Mouse (Mus musculus) cerebellum, adult 18-20 months (tissue): ENCODE data around the gene Ralb.

ENCODE experiments used
- DNase-seq, 2 experiments: peaks; one replicate each; pipeline ENCODE4 v3.0.0; 2021

The Ralb gene

GRCm38 (mm10) chr1:119446753-119447283, 57.8 kb downstream of the Ralb start:
- no peak for DNase-seq

- DNase-seq: no peak
Measured at GRCm38 (mm10) chr1:119443591-119444350, 60.8 kb downstream of the Ralb start.

- no peak for DNase-seq
Measured at GRCm38 (mm10) chr1:119442901-119443300, 61.7 kb downstream of the Ralb start.

- no peak for DNase-seq
Measured at GRCm38 (mm10) chr1:119438105-119438637, 66.4 kb downstream of the Ralb start.

GRCm38 (mm10) chr1:119437401-119437800, 67.2 kb downstream of the Ralb start:
- DNase-seq: no peak

GRCm38 (mm10) chr1:119424141-119424860, 80.3 kb downstream of the Ralb start:
- DNase-seq: no peak

GRCm38 (mm10) chr1:119423510-119423909, 81.1 kb downstream of the Ralb start:
- peak; percentile 26 to 28 for DNase-seq

GRCm38 (mm10) chr1:119422460-119423015, 82.1 kb downstream of the Ralb start:
- no peak for DNase-seq

- DNase-seq: peak; percentile 16 to 39
Measured at GRCm38 (mm10) chr1:119421576-119422421, 82.8 kb downstream of the Ralb start, which contains the start of gene Inhbb. Gene Inhbb (minus strand): TSS chr1:119422248.

GRCm38 (mm10) chr1:119420984-119421575, 83.5 kb downstream of the Ralb start:
- DNase-seq: peak; percentile 11 to 14
